Mouse (Mus musculus) ovary, postnatal 36 days (tissue): ENCODE results near the gene Gabpa.

Experiments used
- DNase-seq: peaks from one replicate; pipeline ENCODE4 v3.0.0; 2022; ENCODE audit warnings: low spot score, mixed read lengths

Gene Gabpa

GRCm38 (mm10) chr16:84864656-84865055 is 29.9 kb downstream of the Gabpa start:
- DNase-seq = no peak

- no peak for DNase-seq
Observed at GRCm38 (mm10) chr16:84873805-84874204, 39.1 kb downstream of the Gabpa start.

DNA sequence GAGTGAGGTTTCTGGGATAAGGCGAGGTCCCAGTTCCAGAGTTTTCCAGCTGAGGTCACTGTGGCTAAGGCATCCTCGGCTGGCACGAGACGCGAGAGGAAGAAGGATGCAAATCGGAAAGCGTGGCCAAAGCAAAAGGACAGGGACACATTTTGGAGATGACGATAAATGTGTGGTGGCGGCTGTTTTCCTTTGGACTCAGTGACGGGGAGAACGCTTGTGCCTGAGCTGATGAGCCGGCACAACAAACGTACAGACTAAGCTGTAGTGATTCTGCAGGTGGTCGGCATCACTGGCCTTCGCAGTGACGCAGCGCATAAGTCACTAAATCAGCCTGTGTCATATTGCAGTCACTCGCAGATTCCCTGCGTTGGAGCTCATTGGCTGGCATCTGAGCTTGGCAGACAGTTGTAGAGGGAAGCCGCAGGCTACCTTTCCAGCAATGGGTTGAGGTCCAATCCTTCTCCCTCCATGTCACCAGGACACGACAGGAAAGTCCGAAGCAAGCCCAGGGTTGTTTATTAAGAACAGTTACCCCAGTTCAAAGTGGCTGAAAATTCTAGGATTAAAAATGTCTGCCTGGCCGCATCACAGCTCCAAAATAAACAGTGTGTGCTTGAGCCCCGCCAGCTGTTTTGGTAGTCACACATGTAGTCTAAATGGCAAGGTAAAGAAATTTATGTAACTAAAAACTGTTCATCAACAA is 40.4 kb downstream of the Gabpa start:
- DNase-seq = no peak

DNA sequence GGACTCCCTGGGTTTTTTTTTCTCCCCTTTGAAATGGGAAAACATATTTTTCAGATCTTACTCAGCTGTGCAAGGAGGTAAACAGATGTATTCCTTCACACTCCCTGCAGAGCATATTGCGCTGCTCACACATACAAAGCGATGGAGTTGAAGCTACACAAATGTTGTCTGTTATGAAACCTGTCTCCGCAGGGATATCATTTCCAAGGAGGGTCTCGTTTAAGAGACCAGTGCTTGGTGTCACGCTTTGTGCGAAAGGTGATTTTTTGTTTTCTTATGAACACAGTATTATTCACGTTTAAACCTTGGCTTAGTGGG is 41.0 kb downstream of the Gabpa start:
- no peak for DNase-seq

- DNase-seq = no peak
Observed at GRCm38 (mm10) chr16:84876082-84876481, 41.4 kb downstream of the Gabpa start.

GRCm38 (mm10) chr16:84879146-84879545 is 44.4 kb downstream of the Gabpa start:
- DNase-seq = peak; percentile 56

GRCm38 (mm10) chr16:84881168-84881567 is 46.4 kb downstream of the Gabpa start:
- no peak for DNase-seq

- DNase-seq = no peak
Observed at GRCm38 (mm10) chr16:84881754-84882321, 47.1 kb downstream of the Gabpa start.

- DNase-seq = no peak
Observed at GRCm38 (mm10) chr16:84884572-84884971, 49.8 kb downstream of the Gabpa start.

DNA sequence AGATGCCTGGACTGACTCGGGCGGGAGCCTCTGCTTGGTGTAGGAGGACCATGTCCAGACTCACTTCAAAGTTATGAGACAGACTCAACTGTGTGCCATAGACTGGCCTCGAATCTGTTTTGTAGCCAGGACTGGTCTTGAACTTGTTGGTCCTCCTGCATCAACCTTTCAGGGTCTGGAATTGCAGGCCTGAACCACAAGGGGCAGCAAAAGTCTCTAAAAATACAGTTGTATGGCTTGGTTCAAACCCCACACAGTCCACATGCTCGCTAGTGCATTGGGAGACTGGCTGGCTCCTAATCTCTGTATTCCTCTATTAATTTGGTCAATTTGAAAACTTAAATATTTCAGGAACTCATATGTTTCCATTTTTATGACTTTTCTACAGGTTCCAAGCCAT is 68.3 kb downstream of the Gabpa start:
- DNase-seq = no peak

DNA sequence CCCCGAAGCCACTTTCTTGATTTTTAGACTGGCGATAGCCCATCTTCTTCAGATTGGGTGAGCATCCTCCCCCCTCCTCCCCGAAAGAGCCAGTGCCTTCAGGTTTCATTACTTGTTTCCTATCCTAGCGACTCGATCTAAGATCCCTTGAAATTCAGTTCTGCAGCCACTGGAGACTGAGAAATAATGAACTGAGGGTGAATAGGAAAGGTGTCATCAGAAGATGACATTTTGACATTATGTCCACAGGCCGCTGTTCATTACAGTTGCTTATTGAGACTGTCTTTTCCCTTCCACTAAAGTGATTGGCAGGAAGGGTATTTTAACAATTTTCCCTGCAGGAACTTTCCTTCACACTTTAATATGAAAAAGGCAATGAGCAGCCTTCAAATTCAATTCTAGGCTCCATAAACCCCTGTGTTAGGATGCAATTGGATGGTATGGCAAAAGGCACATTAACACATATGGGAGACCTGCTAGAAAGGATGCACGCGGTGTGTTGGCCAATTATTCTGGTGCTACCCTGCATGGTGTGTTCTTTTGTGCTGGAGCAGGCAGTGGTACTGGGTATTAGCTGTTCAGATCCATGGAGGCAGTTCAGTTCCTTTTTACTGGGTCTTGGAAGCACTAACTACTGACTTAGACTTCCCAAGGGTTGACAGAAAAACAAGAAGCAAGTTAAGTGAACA is 76.9 kb downstream of the Gabpa start:
- DNase-seq = no peak
